Mouse (Mus musculus): ENCODE results near the gene Podxl2.

Gene Podxl2

GRCm38 (mm10) chr6:88844901-88845565 lies 29.8 kb downstream of the Podxl2 start:
- DNase-seq (ENCODE audit: low spot score in 2 of 2): no peak

GRCm38 (mm10) chr6:88843781-88844725 lies 30.8 kb downstream of the Podxl2 start:
- DNase-seq (ENCODE audit: low spot score in 2 of 2): no peak

GRCm38 (mm10) chr6:88843241-88843640 lies 31.6 kb downstream of the Podxl2 start:
- no peak for DNase-seq (ENCODE audit: low spot score in 2 of 2)

- DNase-seq (ENCODE audit: low spot score in 2 of 2): peak; percentile 32
Observed at GRCm38 (mm10) chr6:88842731-88843151, 32.1 kb downstream of the Podxl2 start.

GRCm38 (mm10) chr6:88841781-88842689 lies 32.8 kb downstream of the Podxl2 start, which contains the start of gene Abtb1:
Abtb1 (minus strand) TSS chr6:88841984.
- peak; percentile 94 to 96 for DNase-seq (ENCODE audit: low spot score in 2 of 2)

GRCm38 (mm10) chr6:88841514-88841780 lies 33.4 kb downstream of the Podxl2 start:
- no peak for DNase-seq (ENCODE audit: low spot score in 2 of 2)

GRCm38 (mm10) chr6:88840791-88841513 lies 33.9 kb downstream of the Podxl2 start:
- no peak for DNase-seq (ENCODE audit: low spot score in 2 of 2)

GRCm38 (mm10) chr6:88840211-88840610 lies 34.6 kb downstream of the Podxl2 start:
- no peak for DNase-seq (ENCODE audit: low spot score in 2 of 2)

GRCm38 (mm10) chr6:88839135-88839970 lies 35.5 kb downstream of the Podxl2 start:
- DNase-seq (ENCODE audit: low spot score in 2 of 2): no peak

GRCm38 (mm10) chr6:88838613-88839012 lies 36.2 kb downstream of the Podxl2 start:
- DNase-seq (ENCODE audit: low spot score in 2 of 2): no peak

- DNase-seq (ENCODE audit: low spot score in 2 of 2): no peak
Observed at GRCm38 (mm10) chr6:88837999-88838398, 36.8 kb downstream of the Podxl2 start.

- no peak for DNase-seq (ENCODE audit: low spot score in 2 of 2)
Observed at GRCm38 (mm10) chr6:88836178-88836819, 38.5 kb downstream of the Podxl2 start.

GRCm38 (mm10) chr6:88835047-88835446 lies 39.8 kb downstream of the Podxl2 start:
- no peak for DNase-seq (ENCODE audit: low spot score in 2 of 2)

GRCm38 (mm10) chr6:88833340-88834140 lies 41.3 kb downstream of the Podxl2 start:
- no peak for DNase-seq (ENCODE audit: low spot score in 2 of 2)

- DNase-seq (ENCODE audit: low spot score in 2 of 2): no peak
Observed at GRCm38 (mm10) chr6:88832663-88833062, 42.2 kb downstream of the Podxl2 start.

- DNase-seq (ENCODE audit: low spot score in 2 of 2): peak in 1 of 2 experiments; percentile 67
Observed at GRCm38 (mm10) chr6:88831456-88831855, 43.4 kb downstream of the Podxl2 start.

GRCm38 (mm10) chr6:88830112-88830702 lies 44.6 kb downstream of the Podxl2 start:
- DNase-seq (ENCODE audit: low spot score in 2 of 2): no peak

GRCm38 (mm10) chr6:88829579-88829978 lies 45.3 kb downstream of the Podxl2 start:
- DNase-seq (ENCODE audit: low spot score in 2 of 2): no peak

Data from thymus, postnatal 10 days (tissue).